Mouse (Mus musculus) layer of hippocampus, postnatal 14 days (tissue): ENCODE measurements around the gene Zfp687. TPM values are rescaled to one million over a fixed set of nuclear protein-coding genes. Genes with fewer than 3 reads are reported as not detected.

Source experiments
- DNase-seq, 2 experiments: peaks; one replicate each; pipeline ENCODE4 v3.0.0; 2021 to 2022; ENCODE audit warnings: low spot score in 2 of 2, mixed read lengths in 1 of 2
- total RNA-seq, 2 experiments: library from RNA; stranded (reverse); gene quantifications; 2 replicates each; pipeline ENCODE4 v1.2.3; 2021

Zfp687 gene
- total RNA-seq, 2 experiments from 2014 or later, result 26.6 to 28.6 TPM

GRCm38 (mm10) chr3:95018741-95019140 lies 3.5 kb upstream of the Zfp687 start:
- no peak for DNase-seq

- DNase-seq, result no peak
Measured at GRCm38 (mm10) chr3:95016532-95017056, 1.3 kb upstream of the Zfp687 start.

- DNase-seq, result peak; percentile 94 to 96
Measured at GRCm38 (mm10) chr3:95015891-95016531, 763 bp upstream of the Zfp687 start.

- DNase-seq, result peak; percentile 43 to 54
Measured at GRCm38 (mm10) chr3:95014428-95015151, 658 bp downstream of the Zfp687 start.

- no peak for DNase-seq
Measured at GRCm38 (mm10) chr3:95013699-95014427, 1.4 kb downstream of the Zfp687 start.

GRCm38 (mm10) chr3:95012982-95013381 lies 2.3 kb downstream of the Zfp687 start:
- DNase-seq, result no peak

GRCm38 (mm10) chr3:95010396-95010795 lies 4.9 kb downstream of the Zfp687 start:
- no peak for DNase-seq

GRCm38 (mm10) chr3:95007706-95008105 lies 7.5 kb downstream of the Zfp687 start:
- no peak for DNase-seq

GRCm38 (mm10) chr3:95005651-95006050 lies 9.6 kb downstream of the Zfp687 start:
- no peak for DNase-seq

- DNase-seq, result no peak
Measured at GRCm38 (mm10) chr3:95003273-95003672, 12.0 kb downstream of the Zfp687 start.

GRCm38 (mm10) chr3:95002569-95002968 lies 12.7 kb downstream of the Zfp687 start:
- no peak for DNase-seq

GRCm38 (mm10) chr3:94996946-94997345 lies 18.3 kb downstream of the Zfp687 start:
- DNase-seq, result peak; percentile 77 to 87

- no peak for DNase-seq
Measured at GRCm38 (mm10) chr3:94989159-94989761, 26.0 kb downstream of the Zfp687 start.

GRCm38 (mm10) chr3:94987578-94987977 lies 27.7 kb downstream of the Zfp687 start:
- DNase-seq, result no peak

- no peak for DNase-seq
Measured at GRCm38 (mm10) chr3:94985513-94985912, 29.7 kb downstream of the Zfp687 start.

- no peak for DNase-seq
Measured at GRCm38 (mm10) chr3:94984312-94984711, 30.9 kb downstream of the Zfp687 start.

GRCm38 (mm10) chr3:94974528-94975422 lies 40.5 kb downstream of the Zfp687 start, which contains the start of gene Pi4kb:
Gene Pi4kb (plus strand): TSS chr3:94974731.
- peak; percentile 87 to 89 for DNase-seq

- DNase-seq, result no peak
Measured at GRCm38 (mm10) chr3:94974026-94974527, 41.2 kb downstream of the Zfp687 start.

- DNase-seq, result no peak
Measured at GRCm38 (mm10) chr3:94973620-94974019, 41.6 kb downstream of the Zfp687 start.

- no peak for DNase-seq
Measured at GRCm38 (mm10) chr3:94972552-94972951, 42.7 kb downstream of the Zfp687 start.
